Mouse (Mus musculus): ENCODE measurements around the gene Slc38a3. TPM values are rescaled to one million over a fixed set of nuclear protein-coding genes. Genes with fewer than 3 reads are reported as not detected.

The Slc38a3 gene
- total RNA-seq, 2 experiments from 2014 or later: 60.8 to 94.7 TPM

DNA sequence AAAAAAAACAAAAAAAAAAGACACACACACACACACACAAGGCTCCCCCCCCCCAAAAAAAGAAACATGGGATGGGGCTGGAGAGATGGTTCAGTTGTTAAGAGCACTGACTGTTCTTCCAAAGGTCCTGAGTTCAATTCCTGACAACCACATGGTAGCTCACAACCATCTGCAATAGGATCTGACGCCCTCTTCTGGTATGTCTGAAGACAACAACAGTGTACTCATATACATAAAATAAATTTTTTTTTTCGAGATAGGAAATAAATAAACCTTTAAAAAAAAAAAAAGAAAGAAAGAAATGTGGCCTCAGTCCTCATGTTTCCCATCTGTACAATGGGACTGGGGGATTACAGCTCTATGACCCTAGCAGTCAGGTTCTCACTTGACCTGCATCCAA, 51.9 kb downstream of the Slc38a3 start:
- Histone ChIP-seq H3K27ac (peak overlapping the region; percentile 84), H3K4me3 (no peak overlapping the region)
- peak; percentile 35 for TF ChIP-seq CTCF (IDR thresholded peaks at IDR 0.05)
- no peak for DNase-seq
- intact Hi-C loops (cut with DNase I): no loop called here

DNA sequence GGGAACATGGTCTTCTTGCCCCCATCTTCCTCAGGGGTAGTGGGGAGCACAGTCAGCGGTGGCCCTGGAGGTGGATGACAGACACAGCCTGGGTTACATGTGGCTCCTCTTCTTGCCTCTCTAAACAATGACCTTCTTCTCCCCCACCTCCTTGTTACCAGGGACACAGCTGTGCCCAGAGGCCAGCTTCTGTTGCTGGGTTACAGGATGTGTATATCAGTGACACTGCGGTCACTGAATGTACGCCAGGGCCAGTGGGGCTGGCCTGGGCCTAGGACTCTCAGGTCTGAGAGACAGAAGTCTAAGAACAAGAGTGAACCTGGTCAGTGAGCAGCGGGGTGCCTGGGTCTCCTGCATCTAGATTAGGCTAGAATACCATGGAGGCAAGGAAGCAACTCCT, 54.3 kb downstream of the Slc38a3 start:
- intact Hi-C loops (cut with DNase I): no loop called here
- TF ChIP-seq CTCF (IDR thresholded peaks at IDR 0.05): no peak
- Histone ChIP-seq H3K4me3 (no peak overlapping the region), H3K27ac (0 out of 2 replicates have a peak overlapping the region, but pooled peaks have one; percentile 6)
- no peak for DNase-seq

DNA sequence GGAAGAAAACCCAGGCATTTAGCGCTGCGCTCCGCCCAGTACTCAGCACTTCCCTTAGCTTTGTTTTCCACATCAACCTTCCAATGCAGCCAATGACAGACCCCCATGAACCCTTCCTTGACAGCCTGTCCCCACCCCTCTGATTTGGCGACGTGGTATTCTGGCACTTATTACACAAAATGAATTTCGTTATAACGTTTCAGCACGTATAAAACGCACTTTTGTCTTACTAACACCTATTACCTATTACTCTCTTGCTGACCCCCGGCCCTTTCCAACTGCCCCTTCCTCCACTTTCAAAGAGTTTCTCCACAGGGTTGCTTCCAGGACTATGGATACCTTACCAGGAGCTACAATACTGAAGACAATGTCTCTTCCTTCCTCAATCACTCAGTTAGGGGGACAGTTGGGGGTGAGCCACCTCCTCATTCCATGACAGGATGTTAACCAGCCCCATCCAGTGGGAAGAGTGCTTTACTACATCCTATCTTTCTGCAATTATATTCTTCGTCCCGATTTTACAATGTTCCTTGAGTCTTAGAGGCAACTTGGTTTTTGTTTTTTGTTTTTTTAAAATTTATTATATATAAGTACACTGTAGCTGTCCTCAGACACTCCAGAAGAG, 56.3 kb downstream of the Slc38a3 start:
- intact Hi-C loops (cut with DNase I): loop anchor here (2.0 kb wide), 1 partner anchor 46 kb away; the partner anchor contains the start of gene Hyal2
- H3K27ac ChIP-seq: peak overlapping the region; percentile 99
- peak overlapping the region; percentile 78 for H3K4me3 ChIP-seq
- DNase-seq: no peak
- TF ChIP-seq CTCF (IDR thresholded peaks at IDR 0.05): peak; percentile 36

DNA sequence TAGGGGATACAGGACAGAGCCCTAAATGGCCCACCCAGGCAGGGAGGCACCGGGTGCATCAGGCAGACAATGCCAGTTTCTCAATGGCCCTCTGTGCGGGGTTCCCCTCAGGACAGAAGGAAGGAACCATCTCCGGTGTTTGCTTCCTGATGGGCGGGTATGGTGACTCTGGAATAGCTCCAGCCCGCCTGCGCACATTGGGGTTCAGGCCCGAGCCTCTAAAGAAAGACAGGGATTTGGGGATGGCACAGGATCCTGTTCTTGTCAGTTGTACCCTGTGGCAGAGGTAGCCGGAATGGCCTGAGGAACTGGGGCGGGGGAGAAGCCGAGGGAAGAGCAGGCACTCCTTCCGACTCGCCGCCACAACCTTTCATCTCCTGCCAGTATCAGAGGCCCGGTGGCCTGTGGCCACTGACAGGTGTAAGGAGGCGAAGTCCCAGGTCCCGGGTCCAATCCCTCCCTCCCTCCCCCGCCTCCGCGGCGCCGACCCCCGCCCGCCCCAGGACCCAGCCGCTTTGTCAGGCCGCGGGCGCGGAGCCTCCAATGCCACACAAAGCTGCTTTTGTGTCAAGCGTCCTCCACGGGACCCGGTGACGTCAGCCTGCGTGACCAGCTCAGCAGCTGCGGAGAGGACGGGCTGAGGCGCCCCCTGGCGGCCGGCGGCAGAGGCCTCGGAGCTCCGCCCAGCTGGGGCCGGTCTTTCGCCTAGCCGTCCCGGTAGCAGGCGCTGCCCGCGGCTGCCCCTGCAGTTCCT, 57.0 kb downstream of the Slc38a3 start:
- H3K4me3 ChIP-seq: peak overlapping the region; percentile 78
- DNase-seq: peak; percentile 100
- intact Hi-C loops (cut with DNase I): loop anchor here (2.0 kb wide), 1 partner anchor 46 kb away; the partner anchor contains the start of gene Hyal2
- peak; percentile 98 for TF ChIP-seq CTCF (IDR thresholded peaks at IDR 0.05)
- peak overlapping the region; percentile 99 for H3K27ac ChIP-seq

DNA sequence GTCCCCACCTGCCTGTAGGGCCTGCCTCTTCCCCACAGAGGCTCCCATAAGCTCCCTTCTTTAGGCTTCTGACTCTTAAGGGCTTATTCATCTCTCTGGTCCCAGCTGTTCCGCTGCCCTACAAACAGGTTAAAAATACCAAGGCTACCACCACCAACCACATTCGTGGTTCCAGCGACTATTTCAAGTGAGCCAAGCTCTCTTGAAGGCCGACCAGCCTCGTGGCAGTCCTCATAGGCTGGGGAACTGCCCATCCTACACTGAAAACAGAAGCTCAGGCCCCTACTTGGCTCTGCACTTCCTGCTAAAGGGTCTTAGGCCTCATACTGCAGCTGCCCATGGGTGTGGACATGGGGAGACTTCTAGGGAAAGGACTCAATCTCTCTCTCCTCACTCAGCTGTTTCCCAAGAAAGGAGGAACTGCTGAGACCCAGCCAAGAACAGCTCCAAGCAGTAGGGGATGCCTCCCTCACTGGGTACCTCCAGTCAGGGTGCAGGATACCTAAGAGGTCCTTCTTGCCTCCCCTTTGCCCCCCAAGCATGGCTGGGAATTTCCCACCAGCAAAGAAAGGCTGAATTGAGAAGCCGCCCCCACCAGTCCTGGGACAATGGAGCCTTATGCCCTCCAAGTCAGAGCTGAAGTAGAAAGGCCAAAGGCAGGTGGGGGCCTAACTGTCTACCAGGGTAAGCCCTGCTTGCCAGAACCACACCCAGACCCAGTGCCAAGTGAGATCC, 57.7 kb downstream of the Slc38a3 start:
- intact Hi-C loops (cut with DNase I): loop anchor here (2.0 kb wide), 1 partner anchor 45 kb away; the partner anchor contains the start of gene Hyal2
- no peak for DNase-seq
- Histone ChIP-seq H3K27ac (peak overlapping the region; percentile 99), H3K4me3 (peak overlapping the region; percentile 78)
- TF ChIP-seq CTCF (IDR thresholded peaks at IDR 0.05): no peak

DNA sequence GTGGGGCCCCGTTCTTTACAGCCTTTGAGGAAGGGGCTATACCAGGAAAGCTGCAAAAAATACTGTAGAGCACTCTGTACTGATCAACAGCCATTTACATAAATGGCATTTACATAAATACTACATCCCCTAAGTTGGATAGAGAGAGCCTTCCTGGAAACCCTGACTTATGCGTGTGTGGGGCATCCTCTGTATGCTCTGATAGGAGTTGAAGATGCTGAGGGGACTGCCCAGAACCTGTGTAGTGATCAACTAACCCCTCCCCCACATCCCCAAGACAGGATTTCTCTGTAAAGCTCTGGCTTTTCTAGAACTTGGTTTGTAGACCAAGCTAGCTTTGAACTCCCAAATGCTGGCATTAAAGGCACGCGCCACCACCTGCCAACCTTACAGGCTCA, 59.9 kb downstream of the Slc38a3 start:
- intact Hi-C loops (cut with DNase I): no loop called here

DNA sequence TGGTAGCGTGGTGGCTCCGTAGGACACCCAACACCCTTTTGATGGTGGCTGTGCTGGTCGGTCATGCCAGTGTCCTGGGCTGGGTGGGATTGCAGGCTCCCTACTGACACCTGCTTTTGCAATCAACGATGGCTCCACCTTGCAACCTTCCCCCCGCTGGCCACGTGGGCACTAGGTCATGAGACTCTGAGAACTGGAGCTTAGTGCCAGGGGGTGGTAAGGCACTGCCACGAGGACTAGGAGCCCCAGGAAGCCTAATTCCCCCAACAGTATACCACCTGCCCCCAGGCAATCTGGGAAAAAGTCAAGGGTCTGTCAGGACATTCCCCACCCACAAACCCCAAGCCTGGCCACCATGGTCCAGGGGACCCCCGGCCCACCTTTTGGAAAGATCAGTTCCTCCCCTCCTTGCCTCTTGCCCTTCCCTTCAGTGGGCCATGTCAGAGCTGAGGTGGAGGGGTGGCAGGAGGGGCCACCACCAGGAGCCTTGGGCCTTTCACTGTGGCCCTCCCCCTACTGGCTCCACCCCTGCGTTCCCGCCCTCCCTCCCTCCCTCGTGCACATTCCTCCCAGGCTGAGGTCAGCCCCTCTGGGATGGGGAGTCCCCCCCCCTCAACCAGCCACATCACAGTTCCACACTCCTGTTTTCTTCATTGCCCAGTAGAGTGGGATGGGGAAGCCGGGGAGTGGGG, 60.4 kb downstream of the Slc38a3 start, which contains the start of gene Sema3b:
TSS of gene Sema3b (minus strand) at position 489 of the 692 bp plus-strand sequence.
- peak; percentile 75 for DNase-seq
- peak within 1 kb of the TSS; percentile 99 for H3K27ac ChIP-seq
- intact Hi-C loops (cut with DNase I): no loop called here
- H3K4me3 ChIP-seq: peak within 1 kb of the TSS; percentile 76
- TF ChIP-seq CTCF (IDR thresholded peaks at IDR 0.05): no peak

More for the DNA sequence above, 59.9 kb downstream of the Slc38a3 start:
- TF ChIP-seq CTCF (IDR thresholded peaks at IDR 0.05): no peak
- no peak for DNase-seq
- Histone ChIP-seq H3K27ac (peak overlapping the region; percentile 99), H3K4me3 (no peak overlapping the region; the same call in 1 of the 2 replicates)

DNA sequence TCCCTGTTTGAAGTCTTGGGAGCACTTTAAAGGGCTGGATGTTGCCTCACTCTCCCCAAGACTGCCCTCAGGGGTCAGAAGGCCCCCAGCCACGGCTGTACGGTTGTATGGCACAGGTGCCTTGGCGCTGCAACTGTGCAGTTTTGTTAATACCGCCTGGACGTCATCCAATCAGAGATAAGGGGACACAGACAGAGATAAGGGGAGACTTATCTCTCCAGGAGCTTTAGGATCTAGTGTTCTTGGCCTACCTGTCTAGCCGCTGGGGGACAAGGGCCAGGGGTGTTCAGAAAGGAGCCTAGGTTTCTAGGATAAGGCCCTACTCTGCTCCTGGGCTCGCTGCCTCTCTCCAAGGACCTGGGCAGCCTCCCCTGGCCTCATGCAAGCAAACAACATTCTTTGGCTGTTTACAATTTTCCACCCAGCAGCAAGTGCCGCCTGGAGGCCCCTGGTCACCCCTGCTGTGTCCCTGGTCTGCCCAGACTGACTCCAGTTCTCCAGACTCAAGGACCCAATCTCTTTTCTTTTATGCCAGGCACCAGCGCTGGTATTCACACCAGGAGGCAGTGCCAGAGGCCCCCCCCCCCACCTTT, 61.6 kb downstream of the Slc38a3 start:
- Histone ChIP-seq H3K4me3 (peak overlapping the region; percentile 76), H3K27ac (peak overlapping the region; percentile 99)
- intact Hi-C loops (cut with DNase I): no loop called here
- DNase-seq: no peak
- no peak for TF ChIP-seq CTCF (IDR thresholded peaks at IDR 0.05)

DNA sequence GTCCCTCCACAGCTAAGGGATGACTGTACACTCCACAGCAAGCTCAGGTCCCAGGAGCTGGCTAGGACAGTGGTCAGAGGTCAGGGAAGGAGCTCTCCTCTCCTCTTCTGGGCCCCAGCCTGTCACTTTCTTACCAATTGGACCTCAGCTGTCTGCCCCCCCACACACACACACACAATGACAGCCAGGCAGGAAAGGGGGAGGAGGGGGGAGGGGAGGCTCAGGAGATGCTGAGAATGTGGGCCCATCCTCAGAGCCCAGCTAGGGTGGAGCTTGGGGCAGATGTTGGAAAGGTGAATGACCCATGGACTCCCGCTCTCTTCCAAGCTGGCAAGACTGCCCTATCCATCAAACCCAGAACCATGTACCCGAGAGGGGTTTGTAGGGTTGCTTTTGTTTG, 62.3 kb downstream of the Slc38a3 start:
- Histone ChIP-seq H3K4me3 (peak overlapping the region; percentile 76), H3K27ac (peak overlapping the region; percentile 99)
- DNase-seq: no peak
- intact Hi-C loops (cut with DNase I): no loop called here
- TF ChIP-seq CTCF (IDR thresholded peaks at IDR 0.05): no peak

DNA sequence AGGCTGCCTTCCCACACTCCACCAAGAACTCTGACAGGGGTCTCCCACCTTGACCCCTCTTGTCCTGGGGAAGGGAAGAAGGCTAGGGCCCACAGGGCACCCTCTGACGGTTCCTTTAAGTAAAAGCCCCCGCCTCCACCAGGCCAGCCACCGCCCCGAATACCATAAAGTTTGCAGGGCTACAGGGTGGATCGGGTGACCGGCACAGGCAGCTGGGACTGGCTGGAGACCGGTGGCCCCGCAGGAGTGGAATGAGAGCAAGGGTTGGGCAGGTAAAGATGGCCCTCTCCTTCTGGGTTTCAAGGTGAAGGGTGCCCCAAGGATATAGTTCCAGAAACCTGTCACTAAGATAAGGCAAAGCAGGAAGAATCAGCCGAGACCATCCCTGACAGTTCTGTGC, 62.7 kb downstream of the Slc38a3 start:
- intact Hi-C loops (cut with DNase I): no loop called here
- no peak for TF ChIP-seq CTCF (IDR thresholded peaks at IDR 0.05)
- Histone ChIP-seq H3K27ac (peak overlapping the region; percentile 99), H3K4me3 (peak overlapping the region; percentile 76)
- DNase-seq: peak; percentile 79

DNA sequence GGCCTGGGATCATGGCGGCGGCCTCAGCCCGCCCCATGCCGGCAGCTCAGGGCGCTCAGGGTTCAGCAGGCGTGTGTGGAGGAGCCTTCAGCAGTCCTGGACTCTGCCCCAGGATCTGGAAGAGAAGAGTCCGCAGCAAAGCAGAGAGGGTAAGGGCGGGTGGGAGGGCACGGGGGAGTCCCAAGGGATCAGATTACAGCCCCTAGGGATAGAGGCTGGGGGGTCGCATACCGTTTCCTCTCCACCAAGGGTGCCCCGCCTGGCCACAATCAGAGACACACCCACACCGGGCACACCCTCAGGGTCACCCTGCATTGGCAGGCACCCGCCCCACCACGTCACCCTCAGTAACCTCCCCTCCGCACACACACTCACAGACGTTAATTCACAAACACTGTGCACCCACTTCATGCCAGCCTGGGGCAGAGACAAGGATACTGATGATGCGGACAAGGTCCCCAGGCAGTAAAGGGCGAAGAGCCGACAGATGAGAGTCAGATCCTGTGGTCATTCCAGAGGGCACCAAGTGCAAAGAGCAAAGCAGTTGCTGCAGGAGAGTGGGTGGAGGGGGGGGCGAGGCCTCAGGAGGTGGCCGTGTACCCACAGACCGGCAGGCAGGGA, 64.2 kb downstream of the Slc38a3 start:
- Histone ChIP-seq H3K27ac (peak overlapping the region; percentile 99), H3K4me3 (peak overlapping the region; percentile 76)
- no peak for TF ChIP-seq CTCF (IDR thresholded peaks at IDR 0.05)
- intact Hi-C loops (cut with DNase I): no loop called here
- peak; percentile 67 for DNase-seq

All from gastrocnemius, adult 2 months (tissue).